Mouse (Mus musculus): ENCODE measurements around the gene Rasl12.

Gene Rasl12

GRCm38 (mm10) chr9:65371756-65372155, 26.6 kb upstream of the Rasl12 start:
- TF ChIP-seq CTCF (conservative IDR thresholded peaks at IDR 0.05; ENCODE audit: low read length) (no peak), NANOG (IDR thresholded peaks at IDR 0.05; ENCODE audit: borderline replicate concordance, low read length) (no peak), POU5F1 (IDR thresholded peaks at IDR 0.05; ENCODE audit: borderline replicate concordance, low read length) (no peak)
- Histone ChIP-seq H3K36me3 (ENCODE audit: insufficient read depth, low read length) (peaks cover 23% of the 10 kb centered on the region; the same call in 1 of the 2 replicates), H3K4me3 (replicated peaks; ENCODE audit: low read length) (peak overlapping the region; percentile 72), H3K4me1 (replicated peaks; ENCODE audit: low read depth, low read length) (peaks cover 13% of the 10 kb centered on the region), H3K9me3 (ENCODE audit: low read length) (no peaks in the 10 kb centered on the region), H3K27me3 (ENCODE audit: insufficient read depth, low read length) (peaks cover 16% of the 10 kb centered on the region)

GRCm38 (mm10) chr9:65372449-65372848, 25.9 kb upstream of the Rasl12 start:
- peaks cover 29% of the 10 kb centered on the region for H3K36me3 ChIP-seq (ENCODE audit: insufficient read depth, low read length)
- H3K9me3 ChIP-seq (ENCODE audit: low read length), result no peaks in the 10 kb centered on the region
- H3K4me3 ChIP-seq (replicated peaks; ENCODE audit: low read length), result peak overlapping the region; percentile 72; the same call in 1 of the 2 replicates
- peaks cover 22% of the 10 kb centered on the region for H3K27me3 ChIP-seq (ENCODE audit: insufficient read depth, low read length)
- no peak for TF ChIP-seq NANOG (IDR thresholded peaks at IDR 0.05; ENCODE audit: borderline replicate concordance, low read length)
- peak; percentile 66 for TF ChIP-seq CTCF (conservative IDR thresholded peaks at IDR 0.05; ENCODE audit: low read length)
- peaks cover 13% of the 10 kb centered on the region for H3K4me1 ChIP-seq (replicated peaks; ENCODE audit: low read depth, low read length)

- no peak for TF ChIP-seq POU5F1 (IDR thresholded peaks at IDR 0.05; ENCODE audit: borderline replicate concordance, low read length)
- TF ChIP-seq NANOG (IDR thresholded peaks at IDR 0.05; ENCODE audit: borderline replicate concordance, low read length), result no peak
- TF ChIP-seq CTCF (conservative IDR thresholded peaks at IDR 0.05; ENCODE audit: low read length), result no peak
- H3K27me3 ChIP-seq (ENCODE audit: insufficient read depth, low read length), result peaks cover 25% of the 10 kb centered on the region
- peaks cover 33% of the 10 kb centered on the region for H3K36me3 ChIP-seq (ENCODE audit: insufficient read depth, low read length)
- H3K4me3 ChIP-seq (replicated peaks; ENCODE audit: low read length), result no peak overlapping the region
- H3K4me1 ChIP-seq (replicated peaks; ENCODE audit: low read depth, low read length), result peaks cover 8% of the 10 kb centered on the region; the same call in 1 of the 2 replicates
- H3K9me3 ChIP-seq (ENCODE audit: low read length), result no peaks in the 10 kb centered on the region
Observed at GRCm38 (mm10) chr9:65374468-65375162, 23.7 kb upstream of the Rasl12 start.

- no peak for TF ChIP-seq CTCF (conservative IDR thresholded peaks at IDR 0.05; ENCODE audit: low read length)
- TF ChIP-seq POU5F1 (IDR thresholded peaks at IDR 0.05; ENCODE audit: borderline replicate concordance, low read length), result no peak
- no peak for TF ChIP-seq NANOG (IDR thresholded peaks at IDR 0.05; ENCODE audit: borderline replicate concordance, low read length)
- Histone ChIP-seq H3K4me3 (replicated peaks; ENCODE audit: low read length) (no peak overlapping the region), H3K36me3 (ENCODE audit: insufficient read depth, low read length) (peaks cover 33% of the 10 kb centered on the region), H3K4me1 (replicated peaks; ENCODE audit: low read depth, low read length) (peaks cover 8% of the 10 kb centered on the region; the same call in 1 of the 2 replicates), H3K27me3 (ENCODE audit: insufficient read depth, low read length) (peaks cover 26% of the 10 kb centered on the region), H3K9me3 (ENCODE audit: low read length) (no peaks in the 10 kb centered on the region)
Observed at GRCm38 (mm10) chr9:65375163-65375934, 23.0 kb upstream of the Rasl12 start.

GRCm38 (mm10) chr9:65381017-65381590, 17.2 kb upstream of the Rasl12 start:
- Histone ChIP-seq H3K9me3 (ENCODE audit: low read length) (no peaks in the 10 kb centered on the region), H3K36me3 (ENCODE audit: insufficient read depth, low read length) (peaks cover 15% of the 10 kb centered on the region), H3K27me3 (ENCODE audit: insufficient read depth, low read length) (peaks cover 30% of the 10 kb centered on the region), H3K4me3 (replicated peaks; ENCODE audit: low read length) (no peak overlapping the region), H3K4me1 (replicated peaks; ENCODE audit: low read depth, low read length) (no peaks in the 10 kb centered on the region)
- TF ChIP-seq NANOG (IDR thresholded peaks at IDR 0.05; ENCODE audit: borderline replicate concordance, low read length) (no peak), CTCF (conservative IDR thresholded peaks at IDR 0.05; ENCODE audit: low read length) (no peak), POU5F1 (IDR thresholded peaks at IDR 0.05; ENCODE audit: borderline replicate concordance, low read length) (no peak)

- Histone ChIP-seq H3K27me3 (ENCODE audit: insufficient read depth, low read length) (peaks cover 30% of the 10 kb centered on the region), H3K36me3 (ENCODE audit: insufficient read depth, low read length) (peaks cover 7% of the 10 kb centered on the region), H3K9me3 (ENCODE audit: low read length) (no peaks in the 10 kb centered on the region), H3K4me1 (replicated peaks; ENCODE audit: low read depth, low read length) (no peaks in the 10 kb centered on the region), H3K4me3 (replicated peaks; ENCODE audit: low read length) (no peak overlapping the region)
- TF ChIP-seq POU5F1 (IDR thresholded peaks at IDR 0.05; ENCODE audit: borderline replicate concordance, low read length) (no peak), NANOG (IDR thresholded peaks at IDR 0.05; ENCODE audit: borderline replicate concordance, low read length) (no peak), CTCF (conservative IDR thresholded peaks at IDR 0.05; ENCODE audit: low read length) (no peak)
Observed at GRCm38 (mm10) chr9:65382031-65382750, 16.1 kb upstream of the Rasl12 start.

GRCm38 (mm10) chr9:65382751-65383097, 15.6 kb upstream of the Rasl12 start:
- H3K36me3 ChIP-seq (ENCODE audit: insufficient read depth, low read length), result peaks cover 1% of the 10 kb centered on the region; the same call in 1 of the 2 replicates

GRCm38 (mm10) chr9:65384276-65384675, 14.0 kb upstream of the Rasl12 start:
- Histone ChIP-seq H3K4me1 (replicated peaks; ENCODE audit: low read depth, low read length) (no peaks in the 10 kb centered on the region), H3K9me3 (ENCODE audit: low read length) (no peaks in the 10 kb centered on the region), H3K4me3 (replicated peaks; ENCODE audit: low read length) (no peak overlapping the region), H3K36me3 (ENCODE audit: insufficient read depth, low read length) (no peaks in the 10 kb centered on the region), H3K27me3 (ENCODE audit: insufficient read depth, low read length) (peaks cover 39% of the 10 kb centered on the region)
- TF ChIP-seq CTCF (conservative IDR thresholded peaks at IDR 0.05; ENCODE audit: low read length) (no peak), POU5F1 (IDR thresholded peaks at IDR 0.05; ENCODE audit: borderline replicate concordance, low read length) (no peak)

More at GRCm38 (mm10) chr9:65382751-65383097, 15.6 kb upstream of the Rasl12 start:
- TF ChIP-seq POU5F1 (IDR thresholded peaks at IDR 0.05; ENCODE audit: borderline replicate concordance, low read length) (no peak), CTCF (conservative IDR thresholded peaks at IDR 0.05; ENCODE audit: low read length) (no peak), NANOG (IDR thresholded peaks at IDR 0.05; ENCODE audit: borderline replicate concordance, low read length) (no peak)
- no peaks in the 10 kb centered on the region for H3K4me1 ChIP-seq (replicated peaks; ENCODE audit: low read depth, low read length)
- H3K4me3 ChIP-seq (replicated peaks; ENCODE audit: low read length), result no peak overlapping the region
- no peaks in the 10 kb centered on the region for H3K9me3 ChIP-seq (ENCODE audit: low read length)
- H3K27me3 ChIP-seq (ENCODE audit: insufficient read depth, low read length), result peaks cover 26% of the 10 kb centered on the region
